Mouse (Mus musculus) layer of hippocampus, postnatal 25 days (tissue): Measurements from ENCODE around the gene Psma4. TPM values are rescaled to one million over a fixed set of nuclear protein-coding genes. Genes with fewer than 3 reads are reported as not detected.
"Not testable (repeated sequence)": the region's sequence is repeated elsewhere in the genome, so short reads cannot be mapped to it uniquely, and the experiment has no call there.

Source experiments
- DNase-seq, 2 experiments: peaks; one replicate each; pipeline ENCODE4 v3.0.0; 2022; ENCODE audit warnings: mixed read lengths in 2 of 2, low spot score in 1 of 2; ENCODE audit errors: extremely low spot score in 1 of 2
- total RNA-seq, 2 experiments: library from RNA; stranded (reverse); gene quantifications; 2 replicates each; pipeline ENCODE4 v1.2.3; 2021

Psma4 gene
- 100 to 1,000 TPM; 130 to 137 TPM for total RNA-seq

GRCm38 (mm10) chr9:54950575-54951321 is at the start of gene Psma4, which contains the start of gene AY074887:
Gene Psma4, plus strand, starts transcription at chr9:54950790.
Gene AY074887, minus strand, starts transcription at chr9:54950998.
- DNase-seq, result peak; percentile 81 to 87

DNA sequence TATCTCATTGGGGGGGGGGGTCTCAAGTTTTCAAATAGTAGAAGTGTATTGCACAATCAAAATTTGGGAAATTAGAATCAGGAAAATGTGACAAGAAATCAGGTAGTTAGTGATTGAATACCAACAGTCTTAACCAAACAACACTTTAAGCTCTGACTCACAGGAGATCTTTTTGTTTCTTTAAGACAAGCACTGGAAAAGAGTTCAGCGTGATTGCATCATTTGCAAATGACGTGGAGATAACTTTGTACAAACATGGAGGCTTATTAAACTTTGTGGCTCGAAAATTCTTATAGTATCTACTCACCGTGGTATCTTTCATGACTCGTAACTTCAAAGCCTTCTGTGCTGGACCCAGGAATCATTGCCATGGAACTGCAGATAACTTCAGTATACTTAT is 41.1 kb upstream of the Psma4 start:
- DNase-seq, result no peak

DNA sequence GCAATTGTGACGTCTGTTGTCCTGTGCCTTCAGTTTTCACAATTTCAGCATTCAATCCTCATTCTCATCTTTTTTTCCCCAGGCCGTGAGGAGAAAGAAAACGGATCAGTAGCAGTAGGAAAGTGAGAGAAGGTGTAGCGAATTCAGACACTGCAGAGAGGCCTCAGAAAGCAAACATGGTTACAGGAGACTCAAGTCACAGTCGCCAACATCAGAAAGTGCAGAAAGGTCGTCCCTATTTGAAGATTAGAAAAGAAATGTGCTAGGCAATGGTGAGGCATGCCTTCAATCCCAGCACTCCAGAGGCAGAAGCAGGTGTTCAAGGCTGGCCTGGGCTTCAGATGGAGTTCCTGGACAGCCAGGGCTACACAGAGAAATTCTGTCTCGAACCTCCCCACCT is 35.0 kb upstream of the Psma4 start:
- DNase-seq, result no peak

DNA sequence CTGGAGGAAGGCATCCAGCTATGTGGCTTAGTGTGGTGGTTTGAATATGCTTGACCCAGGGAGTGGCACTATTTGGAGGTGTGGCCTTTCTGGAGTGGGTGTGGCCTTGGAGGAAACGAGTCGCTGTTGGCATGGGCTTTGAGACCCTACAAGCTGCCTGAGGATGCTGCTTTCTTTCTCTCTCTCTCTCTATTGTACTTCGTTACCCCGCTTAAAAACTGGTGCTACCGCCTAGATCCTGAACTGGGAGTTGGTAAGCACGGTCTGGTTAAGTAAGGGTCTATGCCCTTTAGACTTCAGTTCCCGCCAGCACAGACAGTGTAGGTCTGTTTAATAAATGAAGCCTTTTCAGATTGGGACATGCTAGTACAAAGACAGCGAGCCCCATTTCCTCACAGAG is 34.2 kb upstream of the Psma4 start:
- DNase-seq, result no peak

DNA sequence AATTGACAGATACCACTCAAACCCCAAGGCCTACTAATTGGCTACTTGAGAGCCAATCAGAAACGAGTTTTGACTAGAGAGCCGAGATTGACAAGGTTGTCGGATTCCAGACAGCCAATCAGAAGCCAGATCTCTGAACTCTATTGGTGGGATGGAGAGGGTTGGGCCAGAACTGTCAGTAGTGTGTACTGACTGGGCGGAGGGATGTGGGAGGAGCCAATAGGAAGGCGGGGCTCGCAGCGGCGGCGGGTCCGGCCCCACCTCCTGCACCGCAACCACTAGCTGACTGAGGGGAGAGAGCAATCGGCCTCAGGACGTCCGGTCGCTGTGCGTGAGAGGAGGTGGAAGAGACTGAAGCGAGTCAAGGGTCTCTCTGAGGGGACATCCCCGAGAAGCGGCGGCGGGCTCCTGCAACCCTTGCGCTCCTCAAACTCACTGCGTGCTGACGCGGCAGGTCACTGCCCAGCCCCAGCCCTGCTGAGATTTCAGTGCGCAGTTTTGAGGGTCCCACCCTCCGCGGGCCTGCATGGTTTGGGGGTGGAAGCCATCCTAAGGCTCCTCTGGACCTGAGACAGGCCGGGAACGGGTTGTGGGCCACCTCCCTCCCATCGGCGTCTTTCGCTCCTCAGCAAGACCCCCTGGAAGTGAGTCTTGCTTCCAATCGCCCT is 33.4 kb upstream of the Psma4 start, which contains the start of gene Hykk:
Gene Hykk, plus strand, starts transcription at position 274 of the 668 bp plus-strand sequence.
- peak; percentile 55 to 61 for DNase-seq

DNA sequence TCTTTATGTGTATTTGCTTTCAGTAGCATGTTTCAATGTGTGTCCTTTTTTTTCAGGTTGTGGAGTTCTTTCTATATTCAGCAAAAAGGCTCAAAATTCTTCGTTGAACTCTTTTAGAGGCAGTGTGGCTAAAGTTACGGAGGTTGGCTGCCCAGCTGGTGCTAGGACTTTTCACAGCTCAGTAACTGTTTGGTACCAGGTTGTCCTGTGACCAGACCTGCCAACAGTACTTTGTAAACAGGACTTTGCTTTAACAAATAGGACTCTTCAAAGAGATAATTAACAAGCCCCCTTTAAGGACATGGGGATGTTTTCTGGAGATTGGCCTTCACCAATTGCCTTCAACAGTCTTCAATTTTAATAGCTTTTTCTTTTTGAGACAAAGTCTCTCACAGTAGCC is 32.4 kb upstream of the Psma4 start:
- no peak for DNase-seq

DNA sequence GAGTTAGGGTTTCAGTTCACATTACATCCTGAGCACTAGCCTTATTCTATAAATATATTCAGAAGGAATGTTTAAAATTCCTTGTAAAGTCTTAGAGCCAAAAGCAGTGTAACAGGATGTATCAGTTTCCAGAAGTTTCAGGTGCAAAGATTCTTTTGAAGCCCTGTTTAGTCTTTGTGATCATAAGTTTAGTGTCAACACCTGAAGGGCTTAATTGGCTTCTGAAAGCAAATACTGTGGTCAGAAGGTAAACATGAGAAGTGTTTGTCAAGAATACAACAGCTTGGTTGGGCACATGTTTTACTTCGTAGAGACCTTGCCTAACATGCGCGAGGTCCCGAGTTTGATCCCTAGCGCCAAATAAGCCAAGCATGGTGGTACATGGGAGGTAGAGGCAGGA is 31.8 kb upstream of the Psma4 start:
- DNase-seq, result no peak

DNA sequence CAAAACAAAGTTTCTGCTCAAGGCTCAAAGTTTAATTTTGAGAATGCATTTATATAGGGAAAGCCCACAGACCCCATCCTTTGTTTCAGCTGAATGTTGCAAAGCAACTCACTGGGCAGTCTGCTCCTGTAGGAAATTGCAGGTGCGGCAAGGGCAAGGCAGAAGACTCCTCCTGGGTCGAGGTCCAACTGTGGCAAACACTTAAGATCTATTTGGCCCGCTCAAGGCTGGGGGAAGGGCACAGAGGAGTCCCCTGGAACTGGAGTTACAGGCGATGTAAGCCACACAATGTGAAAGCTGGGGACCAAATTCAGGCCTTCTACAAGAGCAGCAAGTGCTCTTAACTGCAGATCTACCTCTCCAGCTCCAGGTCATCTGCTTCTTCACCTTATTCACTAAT is 30.6 kb upstream of the Psma4 start:
- DNase-seq, result no peak

- no peak for DNase-seq
These were observed 19.8 kb upstream of the Psma4 start for GRCm38 (mm10) chr9:54930741-54931140.

DNA sequence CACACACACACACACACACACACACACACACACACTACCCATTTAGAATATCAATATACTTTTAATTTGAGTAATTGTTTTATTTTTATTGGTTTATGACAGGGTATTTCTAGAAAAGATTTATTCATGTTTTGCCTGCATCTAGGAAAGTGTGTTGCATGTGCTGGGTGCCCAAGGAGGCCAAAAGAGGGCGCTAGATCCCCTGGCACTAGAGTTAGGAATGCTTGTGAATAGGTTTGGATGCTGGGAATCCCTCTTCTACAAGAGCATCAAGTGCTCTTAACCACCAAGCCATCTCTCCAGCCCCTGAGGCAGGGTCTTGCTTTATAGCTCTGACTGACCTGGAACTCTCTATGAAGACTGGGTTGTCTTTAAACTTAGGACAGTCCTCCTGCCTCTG is 18.8 kb upstream of the Psma4 start:
- no peak for DNase-seq

DNA sequence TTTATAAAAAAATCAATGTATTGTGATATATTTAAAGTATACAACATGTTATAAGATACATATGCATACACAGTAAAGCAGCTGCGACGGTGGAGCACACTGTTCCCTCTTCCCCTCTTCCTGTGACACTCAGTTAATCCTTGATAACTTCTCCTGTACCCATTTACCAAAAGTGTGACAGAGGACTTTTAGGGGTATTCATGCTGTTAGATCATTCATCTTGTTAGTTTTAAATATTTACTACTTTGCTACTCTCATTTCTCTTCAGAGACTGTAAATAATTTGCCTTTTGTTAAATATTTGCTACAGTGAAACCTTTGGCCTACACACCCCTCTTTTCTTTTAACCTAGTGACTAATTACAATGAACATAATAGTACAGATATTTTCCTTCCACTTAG is 18.2 kb upstream of the Psma4 start:
- DNase-seq, result no peak

DNA sequence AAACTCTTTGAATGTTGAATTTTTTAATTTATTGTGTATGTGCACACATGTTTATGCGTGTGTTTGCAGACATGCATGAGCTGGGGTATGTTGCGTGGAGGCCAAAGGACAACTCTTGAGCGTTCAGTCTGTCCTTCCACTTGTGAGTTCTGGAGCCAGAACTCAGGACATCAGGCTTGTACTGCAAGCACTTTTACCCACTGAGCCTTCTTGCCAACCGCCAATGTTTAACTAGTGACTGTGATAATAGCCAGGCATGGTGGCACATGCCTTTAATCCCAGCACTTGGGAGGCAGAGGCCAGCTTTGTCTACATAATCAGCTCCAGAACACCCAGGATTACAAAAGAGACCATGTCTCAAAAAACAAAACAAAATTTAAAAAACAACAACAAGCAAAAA is 8.5 kb upstream of the Psma4 start:
- no peak for DNase-seq

DNA sequence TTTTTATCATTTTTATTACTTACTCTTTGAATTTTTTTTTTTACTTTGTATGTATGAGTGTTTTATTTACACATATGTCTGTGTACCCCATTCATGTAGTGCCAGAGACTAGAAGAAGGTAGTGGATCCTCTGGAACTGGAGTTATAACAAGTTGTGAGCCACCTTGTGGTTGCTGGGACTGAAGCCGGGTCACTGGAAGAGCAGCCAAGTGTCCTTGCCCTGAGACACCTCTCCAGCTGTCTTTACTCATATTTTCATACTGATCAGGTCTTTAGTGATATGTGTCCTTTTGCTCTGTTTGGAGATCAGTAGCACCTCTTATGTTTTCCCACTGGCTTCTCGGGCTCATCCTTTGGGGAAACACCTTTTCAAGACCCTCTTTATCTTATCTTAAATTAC is 6.1 kb upstream of the Psma4 start:
- DNase-seq, result no peak

GRCm38 (mm10) chr9:54946256-54946655 is 4.3 kb upstream of the Psma4 start:
- no peak for DNase-seq

DNA sequence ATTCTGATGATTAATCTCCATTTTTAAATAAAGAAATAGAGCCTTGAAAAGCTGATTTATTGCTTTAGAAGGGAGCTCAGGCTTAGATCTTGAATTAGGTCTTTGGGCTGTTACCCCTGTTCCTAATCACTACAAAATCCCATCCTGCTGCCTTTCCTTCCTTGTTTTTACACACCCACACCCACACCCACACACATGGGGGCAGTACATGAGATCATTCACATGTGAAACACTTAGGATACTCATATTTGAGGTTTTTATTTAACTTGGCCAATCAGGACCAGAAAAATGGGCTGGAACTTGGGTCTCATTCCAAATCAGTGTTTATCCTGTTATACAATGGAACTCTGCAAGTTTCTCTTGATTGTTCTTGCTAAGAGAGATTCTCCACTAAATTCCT is 1.1 kb upstream of the Psma4 start:
- no peak for DNase-seq

DNA sequence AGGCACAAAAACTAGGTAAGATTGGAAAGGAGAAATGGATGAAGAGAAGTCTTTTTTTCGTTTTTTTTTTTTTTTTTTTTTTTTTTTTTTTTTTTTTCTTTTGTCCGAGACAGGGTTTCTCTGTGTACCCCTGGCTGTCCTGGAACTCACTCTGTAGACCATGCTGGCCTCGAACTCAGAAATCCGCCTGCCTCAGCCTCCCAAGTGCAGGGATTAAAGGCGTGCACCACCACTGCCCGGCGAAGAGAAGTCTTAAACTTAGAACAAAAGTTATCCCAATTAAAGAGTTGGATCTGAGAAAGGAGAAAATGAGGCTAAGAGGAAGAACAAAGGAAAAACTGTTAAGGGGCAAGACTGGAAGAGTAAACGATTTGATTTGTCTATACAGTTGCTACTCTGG is 428 bp upstream of the Psma4 start:
- DNase-seq, result not testable (repeated sequence)

DNA sequence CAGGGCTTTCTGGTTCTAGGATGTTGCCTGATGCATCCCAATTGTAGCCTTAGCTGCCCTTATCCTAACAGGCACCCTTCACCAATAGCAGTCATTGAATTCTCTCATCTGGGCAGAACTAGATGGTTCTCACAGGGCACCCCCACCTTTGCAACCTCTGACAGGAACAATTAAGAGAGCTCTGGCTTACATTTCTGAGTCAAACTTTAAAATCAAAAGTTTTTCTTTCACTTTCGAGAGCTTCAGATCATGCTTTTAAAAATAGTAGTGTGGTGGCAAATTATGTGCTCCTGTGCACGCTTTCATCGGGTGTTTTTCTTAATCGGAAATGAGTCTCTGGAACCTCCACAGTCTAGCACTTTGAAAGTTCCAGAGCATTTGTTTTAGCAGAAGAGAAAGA is 10.5 kb downstream of the Psma4 start:
- DNase-seq, result no peak

GRCm38 (mm10) chr9:54963669-54964068 is 13.1 kb downstream of the Psma4 start:
- DNase-seq, result no peak

GRCm38 (mm10) chr9:54969972-54970637 is 19.5 kb downstream of the Psma4 start:
- no peak for DNase-seq

DNA sequence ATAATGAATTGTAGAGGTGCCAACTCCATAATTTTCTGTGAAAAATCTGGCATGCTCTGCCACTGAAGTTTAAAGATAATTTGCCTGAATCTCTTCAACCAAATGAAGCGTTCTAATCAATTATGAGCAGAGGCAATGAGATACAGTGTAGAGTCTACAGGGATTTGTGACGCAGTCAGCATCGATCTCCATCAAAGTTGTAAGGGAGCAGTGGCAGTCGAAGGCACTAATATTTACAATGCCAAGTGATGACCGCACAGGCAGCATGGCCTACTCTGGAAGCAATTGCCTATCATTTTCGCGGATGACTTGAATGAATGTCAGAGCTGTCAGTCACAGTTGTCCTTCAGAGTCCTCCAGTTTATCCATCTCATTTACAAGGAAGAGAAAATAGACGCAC is 30.1 kb downstream of the Psma4 start, which contains the start of gene Chrna5:
Gene Chrna5, plus strand, starts transcription at position 207 of the 400 bp plus-strand sequence.
- no peak for DNase-seq
